Mouse (Mus musculus) small intestine, adult 2 months (tissue): ENCODE results near the gene Thap2.

Source experiments
- CTCF ChIP-seq: fragments of 200-500 bp; IDR thresholded peaks from 2 replicates; pipeline ENCODE4 v1.5.1; 2012; ENCODE audit warnings: low read depth, mild to moderate bottlenecking, control low read depth, inconsistent platforms, low read length, moderate library complexity, mixed read lengths; ENCODE audit not compliant: insufficient replicate concordance, insufficient read length; ENCODE audit errors: extremely low read depth
- POLR2A ChIP-seq: fragments of 200-500 bp; IDR thresholded peaks from 2 replicates; pipeline ENCODE4 v1.6.1; 2012; ENCODE audit warnings: low read depth, mild to moderate bottlenecking, control low read depth, inconsistent platforms, low read length, moderate library complexity

GRCm38 (mm10) chr10:115328514-115328913 is 55.7 kb downstream of the Thap2 start:
- TF ChIP-seq CTCF (no peak), POLR2A (no peak)
